Comparison of ENCODE assay signal across 12 mouse cellular contexts in genomic region chr7:142588282-142588941, GRCm38 (mm10). TPM values are rescaled to one million over a fixed set of nuclear protein-coding genes. Genes with fewer than 3 reads are reported as not detected.
A peak's percentile ranks its signal among the peaks of the same experiment; 100 is the strongest.
DNase-seq lines count a peak whose midpoint lies in the region; ATAC-seq lines count a peak whose summit lies in the region.
"Had no signal": no experiment of that assay in that cellular context is flagged by ENCODE, and none has a peak within 500 bp of the region (broad histone marks: within the 10 kb centered on the region; RNA-seq: fewer than 3 reads in every experiment).

No protein-coding gene starts in this region.

- H3K9me3 ChIP-seq in kidney, embryonic 16.5 days (ENCODE audit: low read length): no peaks in the 10 kb centered on the region
- H3K9me3 ChIP-seq in embryonic facial prominence, embryonic 14.5 days (ENCODE audit: control insufficient read depth, low read length): no peaks in the 10 kb centered on the region
- H3K9me3 ChIP-seq: midbrain, embryonic 13.5 days; neural tube, embryonic 13.5 days had no signal

- peak; percentile 27; the same call in 1 of the 2 replicates for ATAC-seq in kidney, embryonic 16.5 days (ENCODE audit: low FRiP score, low TSS enrichment)
- ATAC-seq in embryonic facial prominence, embryonic 14.5 days (ENCODE audit: low read depth): peak; percentile 64
- ATAC-seq: hindbrain, postnatal 0 days; midbrain, embryonic 13.5 days had no signal

- no peak overlapping the region; the same call in 1 of the 2 replicates for H3K9ac ChIP-seq in kidney, embryonic 16.5 days (replicated peaks; ENCODE audit: low read length)
- H3K9ac ChIP-seq in embryonic facial prominence, embryonic 14.5 days (ENCODE audit: low read depth, low read length): no peak overlapping the region
- H3K9ac ChIP-seq: midbrain, embryonic 13.5 days; neural tube, embryonic 13.5 days had no signal

- peaks cover 9% of the 10 kb centered on the region; the same call in 1 of the 2 replicates for H3K4me1 ChIP-seq in kidney, embryonic 16.5 days (ENCODE audit: insufficient read depth, low read length)
- H3K4me1 ChIP-seq in embryonic facial prominence, embryonic 14.5 days (ENCODE audit: control insufficient read depth, insufficient read depth, low read length): peaks cover 8% of the 10 kb centered on the region; the same call in 1 of the 2 replicates
- H3K4me1 ChIP-seq: midbrain, embryonic 13.5 days; neural tube, embryonic 13.5 days had no signal

- no peak overlapping the region for H3K4me3 ChIP-seq in kidney, embryonic 16.5 days (ENCODE audit: low read length)
- H3K4me3 ChIP-seq in embryonic facial prominence, embryonic 14.5 days (ENCODE audit: low read depth, low read length): no peak overlapping the region
- H3K4me3 ChIP-seq: midbrain, embryonic 13.5 days; neural tube, embryonic 13.5 days had no signal

- no peak overlapping the region for H3K4me2 ChIP-seq in kidney, embryonic 16.5 days (replicated peaks; ENCODE audit: low read depth, low read length)
- H3K4me2 ChIP-seq in embryonic facial prominence, embryonic 14.5 days (ENCODE audit: low read depth, low read length): no peak overlapping the region
- H3K4me2 ChIP-seq: midbrain, embryonic 13.5 days; neural tube, embryonic 13.5 days had no signal

- WGBS in kidney, embryonic 16.5 days: 61% methylated on average over 9 of the region's 9 CpGs
- 64% methylated on average over 8 of the region's 9 CpGs for WGBS in embryonic facial prominence, embryonic 14.5 days

- no peak overlapping the region for H3K27ac ChIP-seq in kidney, embryonic 16.5 days (ENCODE audit: low read length)
- H3K27ac ChIP-seq in embryonic facial prominence, embryonic 14.5 days (replicated peaks; ENCODE audit: low read depth, low read length): peak overlapping the region; percentile 68; the same call in 1 of the 2 replicates
- H3K27ac ChIP-seq: hindbrain, postnatal 0 days; midbrain, embryonic 13.5 days; neural tube, embryonic 13.5 days had no signal

- peak; percentile 19 to 44 for DNase-seq in frontal cortex, postnatal 36 days (ENCODE audit: low spot score in 2 of 2)
- no peak for DNase-seq in frontal cortex, postnatal 25 days (ENCODE audit: low spot score in 2 of 2)
- DNase-seq in kidney, postnatal 25 days: no peak
- DNase-seq in embryonic facial prominence, embryonic 14.5 days (ENCODE audit: low spot score): peak; percentile 60
- DNase-seq in right cerebral cortex, adult 2 months (ENCODE audit: low spot score in 2 of 2): peak; percentile 22 to 32
- no peak for DNase-seq in embryo, embryonic 11 days
- DNase-seq in urinary bladder, postnatal 25 days (ENCODE audit: low spot score): no peak
- DNase-seq: lung, adult 18-20 months had no signal

- no peaks in the 10 kb centered on the region for H3K36me3 ChIP-seq in kidney, embryonic 16.5 days (ENCODE audit: insufficient read depth, low read length)
- no peaks in the 10 kb centered on the region for H3K36me3 ChIP-seq in embryonic facial prominence, embryonic 14.5 days (ENCODE audit: control insufficient read depth, insufficient read depth, low read length)
- H3K36me3 ChIP-seq: midbrain, embryonic 13.5 days; neural tube, embryonic 13.5 days had no signal

- no peaks in the 10 kb centered on the region for H3K27me3 ChIP-seq in kidney, embryonic 16.5 days (ENCODE audit: insufficient read depth, low read length)
- H3K27me3 ChIP-seq in embryonic facial prominence, embryonic 14.5 days (replicated peaks; ENCODE audit: control insufficient read depth, insufficient read depth, low read length): no peaks in the 10 kb centered on the region
- H3K27me3 ChIP-seq: midbrain, embryonic 13.5 days; neural tube, embryonic 13.5 days had no signal

RNA-seq across cellular contexts. Expression of gene Mrpl23, which starts 55.9 kb away (rescaled TPM):
- 24.4 and 24.6 TPM in 2 replicates for polyA plus RNA-seq in kidney, embryonic 16.5 days (2015; fragmentation: Nextera tagmentation; extraction: Ambion mirVana)
- polyA plus RNA-seq in embryonic facial prominence, embryonic 14.5 days (2014; fragmentation: Nextera tagmentation; extraction: Ambion mirVana): 30.3 and 33.1 TPM in 2 replicates

Comparison
In these comparisons a context has a peak if more than half of its experiments do, and no peak if none do; other contexts are left out.
1. DNase-seq: peak in frontal cortex, postnatal 36 days (2 of 2), embryonic facial prominence, embryonic 14.5 days (single experiment) and right cerebral cortex, adult 2 months (2 of 2); none in frontal cortex, postnatal 25 days (0 of 2), kidney, postnatal 25 days (0 of 2), embryo, embryonic 11 days (single experiment) and urinary bladder, postnatal 25 days (single experiment).